Mouse (Mus musculus) myocyte (in vitro differentiated cells): ENCODE results near the gene BC049715.

Experiments used
- CEBPB ChIP-seq: IDR thresholded peaks from 2 replicates; pipeline ENCODE4 v1.6.1; 2011; ENCODE audit warnings: mild to moderate bottlenecking, moderate library complexity; ENCODE audit not compliant: poor library complexity, insufficient read depth, severe bottlenecking
- E2F4 ChIP-seq: IDR thresholded peaks from one replicate; pipeline ENCODE4 v1.6.1; 2011; ENCODE audit warnings: mild to moderate bottlenecking, control low read depth, moderate library complexity; ENCODE audit not compliant: insufficient read depth
- MAX ChIP-seq: IDR thresholded peaks from one replicate; pipeline ENCODE4 v1.6.1; 2011; ENCODE audit warnings: low read depth, mild to moderate bottlenecking, control low read depth
- MYOD1 ChIP-seq, 3 experiments: IDR thresholded peaks; one replicate each; pipeline ENCODE4 v1.6.1; 2011; ENCODE audit warnings: control low read depth in 2 of 3, low read depth in 2 of 3, mild to moderate bottlenecking in 2 of 3, moderate library complexity in 1 of 3; ENCODE audit not compliant: insufficient read length in 2 of 3, control insufficient read depth in 1 of 3
- POLR2A ChIP-seq: IDR thresholded peaks from one replicate; pipeline ENCODE4 v1.6.1; 2011; ENCODE audit warnings: low read depth, mild to moderate bottlenecking, control low read depth, moderate library complexity; ENCODE audit not compliant: insufficient read length
- POLR2AphosphoS2 ChIP-seq: IDR thresholded peaks from one replicate; pipeline ENCODE4 v1.6.1; 2011; ENCODE audit warnings: low read depth, control low read depth; ENCODE audit not compliant: insufficient read length
- TCF12 ChIP-seq: IDR thresholded peaks from one replicate; pipeline ENCODE4 v1.6.1; 2011; ENCODE audit warnings: mild to moderate bottlenecking, control low read depth; ENCODE audit not compliant: poor library complexity, insufficient read depth, severe bottlenecking

DNA sequence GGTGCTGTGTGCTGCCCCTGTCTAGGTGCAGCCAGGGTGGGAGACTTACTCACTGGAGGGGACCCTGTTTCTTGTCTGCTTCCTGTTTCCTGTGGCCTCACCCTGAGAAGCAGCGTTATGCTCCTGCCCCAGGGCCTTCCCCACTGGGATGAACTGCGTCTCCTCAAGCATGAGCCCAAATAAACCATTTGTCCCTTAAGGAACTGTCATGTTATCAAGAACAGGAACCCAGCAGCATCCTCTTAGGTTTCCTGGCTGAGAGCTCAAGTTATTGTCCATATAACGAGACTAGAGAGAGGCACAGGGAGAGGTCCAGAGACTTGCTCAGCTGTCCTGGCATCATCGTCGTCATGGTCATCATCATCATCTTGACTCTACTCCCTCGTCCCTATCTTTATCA, 22.8 kb downstream of the BC049715 start:
- TF ChIP-seq POLR2A = no peak
- TF ChIP-seq POLR2AphosphoS2 = no peak
- TF ChIP-seq TCF12 = no peak
- TF ChIP-seq MAX = no peak
- no peak for TF ChIP-seq MYOD1 (IDR thresholded peaks at IDR 0.05; ENCODE audit: control insufficient read depth in 1 of 3, insufficient read length in 2 of 3, low read depth in 2 of 3)
- no peak for TF ChIP-seq E2F4
- TF ChIP-seq CEBPB = no peak
